Mouse (Mus musculus): ENCODE results near the gene Iqcf1.

Iqcf1 gene

DNA sequence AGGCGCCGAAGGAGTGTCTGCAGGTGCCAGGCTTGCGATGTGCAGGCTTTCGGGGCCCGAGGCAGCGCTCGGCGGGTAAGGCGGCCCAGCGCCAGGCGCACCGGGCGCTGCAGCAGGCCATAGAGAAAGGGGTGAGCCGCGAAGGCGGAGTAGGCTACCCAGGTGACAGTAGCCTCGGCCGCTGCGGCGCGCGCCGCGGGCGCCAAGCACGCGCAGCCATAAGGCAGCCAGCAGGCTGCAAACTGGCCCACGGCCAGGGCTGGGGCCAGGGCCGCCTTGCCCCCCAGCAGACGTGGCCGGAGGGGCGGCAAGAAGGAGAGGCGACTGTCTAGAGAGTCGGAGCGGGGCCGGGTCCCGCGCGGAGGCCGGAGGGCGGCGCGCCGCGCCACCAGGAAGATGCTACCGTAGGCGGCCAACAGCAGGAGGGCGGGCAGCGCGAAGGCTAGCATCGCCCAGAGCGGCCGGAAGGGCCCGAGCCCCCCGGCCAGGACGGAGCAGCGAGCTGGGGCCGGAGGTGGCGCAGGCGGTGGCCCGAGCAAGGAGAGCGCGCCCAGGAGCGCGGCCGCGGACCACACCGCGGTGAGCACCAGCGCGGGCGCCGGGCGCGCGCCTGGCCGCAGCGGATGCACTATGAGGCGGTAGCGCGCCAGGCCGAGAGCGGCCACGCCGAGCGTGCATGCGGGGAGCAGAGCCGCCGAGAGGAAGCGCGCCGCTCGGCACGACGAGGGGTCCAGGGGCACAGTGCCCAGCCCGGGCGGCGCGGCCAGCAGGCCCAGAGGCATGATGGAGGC is 34.8 kb upstream of the Iqcf1 start:
- in situ Hi-C loops (cut with MboI, MseI): no loop called here

DNA sequence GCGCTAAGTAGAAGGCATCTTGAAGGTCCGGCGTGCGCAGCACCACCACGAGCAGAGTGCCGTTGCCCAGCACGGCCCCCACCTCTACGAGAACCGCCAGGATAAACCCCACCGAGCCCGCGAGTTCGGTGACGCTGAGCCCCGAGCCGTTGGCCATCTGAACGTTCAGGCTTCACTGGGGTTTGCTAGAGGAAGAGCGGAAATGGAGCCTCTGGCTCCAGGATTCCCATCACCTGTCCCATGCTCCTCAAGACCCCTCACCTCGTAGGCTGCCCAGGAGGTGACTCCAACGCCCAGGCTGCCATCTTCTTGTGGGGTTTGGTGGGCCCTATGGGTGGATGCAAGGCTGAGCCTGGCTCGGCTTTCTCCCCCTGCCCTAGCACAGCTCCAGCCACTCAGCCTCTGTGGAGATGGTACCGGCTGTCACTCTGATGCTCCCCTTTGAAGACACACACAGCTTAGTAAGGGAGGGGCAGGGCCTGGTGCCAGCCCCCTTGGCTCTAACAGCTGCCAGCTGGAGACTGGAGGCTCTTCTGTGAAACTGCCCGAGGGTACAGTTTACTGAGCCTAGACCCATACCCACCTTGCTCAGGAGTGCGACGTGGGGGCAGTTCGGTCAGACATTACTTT is 34.1 kb upstream of the Iqcf1 start, which contains the start of gene Gpr62:
TSS of gene Gpr62 (minus strand) at position 368 of the 630 bp plus-strand sequence.
- in situ Hi-C loops (cut with MboI, MseI): no loop called here

DNA sequence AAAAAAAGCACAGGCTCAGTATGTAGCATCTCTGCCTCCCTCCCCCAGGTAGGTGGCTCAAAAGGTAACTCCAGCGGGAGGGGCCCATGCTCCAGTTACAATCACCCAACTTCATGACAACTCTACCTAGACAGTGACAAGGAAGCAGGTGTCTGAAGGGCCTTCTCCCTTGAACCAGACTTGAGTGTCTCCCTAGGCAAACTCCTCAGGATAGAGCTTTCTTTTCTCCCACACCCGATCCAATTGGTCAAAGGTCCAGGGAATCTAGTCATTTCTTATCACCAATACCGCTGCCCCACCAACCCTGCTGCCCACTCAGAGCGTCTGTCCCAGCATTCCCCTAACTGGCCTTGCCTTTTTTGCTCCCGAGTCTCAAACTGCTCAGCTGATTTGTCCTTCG is 33.0 kb upstream of the Iqcf1 start:
- in situ Hi-C loops (cut with MboI, MseI): no loop called here

DNA sequence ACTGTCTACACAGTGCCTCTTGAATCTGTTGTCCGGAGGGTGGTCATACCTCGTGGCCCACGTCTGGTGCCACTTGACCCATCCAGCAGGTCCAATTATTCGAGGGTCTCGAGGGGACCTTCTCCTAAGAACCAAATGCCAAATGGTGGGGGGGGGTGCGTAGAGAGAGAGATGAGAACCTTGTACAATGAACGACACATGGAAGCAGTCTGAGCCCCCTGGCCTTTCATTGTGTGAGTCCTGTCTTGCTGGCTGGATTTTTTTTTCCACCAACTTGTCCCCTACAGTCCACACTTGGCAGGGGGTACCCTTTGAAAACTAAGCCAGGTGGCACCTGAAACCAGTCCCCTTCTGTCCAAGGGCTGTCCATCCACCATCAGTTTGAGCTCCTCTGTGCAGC is 32.0 kb upstream of the Iqcf1 start:
- in situ Hi-C loops (cut with MboI, MseI): no loop called here

DNA sequence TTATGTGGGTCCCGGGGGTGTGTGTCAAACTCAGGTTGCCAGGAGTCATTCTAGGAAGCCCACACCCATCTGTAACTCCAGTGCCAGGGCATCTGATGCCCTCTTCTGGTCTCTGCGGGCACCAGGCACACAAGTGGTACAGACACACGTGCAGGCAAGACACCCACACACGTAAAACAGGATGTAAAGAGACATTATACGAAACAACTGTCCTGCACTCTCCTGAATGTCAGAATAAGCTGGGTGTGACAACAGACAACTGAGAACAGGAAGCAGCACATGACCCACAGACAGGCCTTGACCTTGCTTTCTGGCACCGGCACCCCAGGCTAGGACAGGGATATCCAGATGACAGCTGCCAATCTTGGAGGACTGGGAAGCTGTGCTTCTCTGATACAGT is 30.4 kb upstream of the Iqcf1 start:
- in situ Hi-C loops (cut with MboI, MseI): no loop called here

DNA sequence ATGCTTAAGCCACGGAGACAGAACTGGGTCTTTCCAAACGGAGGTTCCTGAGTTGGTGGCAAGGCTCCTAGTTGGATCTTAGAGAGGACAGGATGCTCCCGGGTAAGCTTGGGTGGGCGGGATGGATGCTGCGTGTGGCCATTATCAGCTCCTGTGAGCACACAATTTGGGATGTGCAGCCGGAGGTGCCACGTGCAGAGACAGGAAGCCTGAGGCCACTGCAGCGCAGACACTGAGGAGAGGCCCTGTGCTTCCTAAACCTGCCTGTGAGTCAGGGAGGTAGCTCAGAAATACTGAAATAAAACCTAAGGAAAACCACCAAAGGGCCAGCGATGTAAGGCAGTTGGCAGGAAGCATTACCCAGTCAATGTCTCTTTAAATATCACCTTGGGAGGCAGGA is 30.0 kb upstream of the Iqcf1 start:
- in situ Hi-C loops (cut with MboI, MseI): no loop called here

DNA sequence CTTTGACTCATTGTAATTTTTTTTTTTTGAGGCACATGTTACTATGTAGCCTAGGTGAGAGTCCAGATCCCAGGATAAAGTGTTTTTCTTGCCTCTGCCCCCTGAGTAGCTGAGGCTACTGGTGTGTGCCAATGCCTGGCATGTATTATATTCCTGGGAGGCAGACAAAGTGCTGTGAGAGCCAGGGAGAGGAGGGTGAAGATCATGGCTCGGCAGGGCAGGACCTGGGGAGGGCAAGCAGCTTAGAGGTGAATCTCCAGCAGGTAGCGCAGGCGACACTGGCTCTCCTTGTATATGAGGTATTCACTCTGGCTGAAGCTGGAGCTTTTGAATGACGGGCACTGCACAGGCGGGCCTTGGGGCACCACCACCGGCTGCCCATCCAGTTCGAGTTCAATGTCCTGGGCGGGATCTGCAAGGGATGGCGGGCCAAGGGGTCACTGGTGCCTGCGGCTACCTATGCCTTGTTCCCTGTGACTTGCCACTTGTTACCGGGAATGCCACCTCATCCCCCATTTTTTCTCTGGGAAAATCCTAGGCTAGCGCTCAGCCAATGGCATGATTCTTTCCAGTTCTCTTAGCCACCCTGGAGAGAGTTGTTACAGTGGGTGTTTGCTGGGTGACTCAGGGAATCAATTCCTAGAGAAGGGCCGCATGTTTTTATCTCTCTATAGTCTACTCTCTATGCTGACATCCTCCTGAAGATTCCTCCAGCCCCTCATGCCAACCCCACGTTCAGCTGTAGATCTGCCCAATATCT is 28.6 kb upstream of the Iqcf1 start:
- in situ Hi-C loops (cut with MboI, MseI): no loop called here

DNA sequence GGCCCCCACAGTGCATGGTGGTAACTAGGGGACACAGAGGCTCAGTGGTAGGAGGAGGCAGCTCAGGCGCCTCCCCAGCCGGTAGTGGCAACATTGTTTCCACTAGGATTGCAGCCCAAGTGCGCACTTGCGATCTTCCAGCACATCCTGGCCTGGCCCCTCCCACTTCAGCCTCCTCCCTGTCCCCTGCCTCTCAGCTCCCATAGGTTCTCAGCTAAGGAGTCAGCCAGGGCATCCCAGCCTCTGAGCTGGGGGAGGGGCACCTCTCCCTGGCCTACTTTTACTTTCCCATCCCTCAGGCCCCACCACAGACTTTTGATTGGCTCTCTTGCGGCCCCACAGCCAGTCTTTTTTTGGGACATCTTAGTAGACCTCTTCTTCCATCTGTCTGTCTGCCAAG is 27.9 kb upstream of the Iqcf1 start:
- in situ Hi-C loops (cut with MboI, MseI): no loop called here

DNA sequence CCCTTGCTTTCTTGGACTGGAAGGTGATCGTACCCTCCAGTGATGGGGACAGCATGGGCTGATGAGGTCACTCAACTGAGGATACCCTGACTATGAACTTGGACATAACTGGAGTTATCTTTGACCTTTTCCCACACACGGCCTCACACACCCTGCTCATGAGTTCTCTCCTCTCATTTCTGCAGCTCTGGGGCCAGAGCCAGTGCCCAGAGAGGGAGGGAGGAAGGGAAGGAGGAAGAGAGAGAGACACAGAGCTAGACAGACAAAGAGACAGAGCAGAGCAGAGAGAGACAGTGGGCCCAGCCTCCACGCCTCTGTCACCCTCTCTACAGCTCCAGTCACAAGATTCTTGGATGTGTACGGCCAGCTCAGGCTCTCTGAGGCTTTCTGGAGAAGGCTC is 27.4 kb upstream of the Iqcf1 start:
- in situ Hi-C loops (cut with MboI, MseI): no loop called here

DNA sequence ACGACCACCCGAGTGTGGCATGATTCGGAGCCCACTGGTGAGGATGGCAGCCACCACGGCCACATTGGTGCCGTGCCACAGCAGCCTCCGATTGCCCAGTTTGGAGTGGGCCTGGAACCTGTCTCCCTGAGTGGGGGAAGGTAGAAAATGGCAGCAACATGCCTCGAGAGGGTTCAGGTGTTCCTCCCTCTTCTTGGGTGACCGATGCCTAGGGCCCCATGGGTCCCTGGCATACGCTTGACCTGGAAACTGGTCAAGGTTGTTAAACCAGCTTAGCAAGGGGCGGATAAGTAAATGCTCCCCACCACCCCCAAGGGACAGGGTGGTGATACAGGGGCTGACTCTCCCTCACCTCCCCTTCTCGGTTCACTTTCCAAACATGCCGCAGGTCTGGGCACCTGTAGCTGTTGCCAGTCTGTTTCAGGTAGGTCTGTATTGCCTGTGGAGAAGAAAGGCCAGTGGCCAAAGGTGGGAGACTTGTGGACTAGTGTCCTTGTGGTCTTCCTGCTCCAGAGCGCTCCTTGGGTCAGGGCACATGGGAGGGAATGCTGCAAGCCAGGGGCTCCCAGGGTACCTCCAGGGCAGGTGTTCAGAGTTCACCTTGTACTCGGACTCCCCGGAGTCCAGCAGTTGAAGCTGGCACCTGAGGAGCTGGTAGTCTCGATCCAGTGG is 26.6 kb upstream of the Iqcf1 start:
- in situ Hi-C loops (cut with MboI, MseI): no loop called here

DNA sequence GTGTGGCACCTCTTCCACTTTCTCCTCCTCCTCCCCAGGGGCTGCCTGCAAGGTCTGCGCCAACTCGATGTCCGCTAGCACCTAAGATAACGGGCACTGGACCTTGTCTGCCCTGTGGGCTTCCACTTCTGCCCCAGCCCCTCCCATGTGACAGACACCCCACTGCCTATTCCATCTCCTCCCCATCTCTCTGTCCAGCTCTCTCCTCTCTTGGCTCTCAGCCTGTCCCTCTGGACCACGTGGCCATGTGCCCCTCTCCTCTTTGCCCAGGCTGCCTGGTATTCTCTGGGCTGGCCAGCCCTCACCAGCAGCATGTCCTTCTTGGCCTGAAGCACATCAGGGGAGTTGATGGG is 26.0 kb upstream of the Iqcf1 start:
- in situ Hi-C loops (cut with MboI, MseI): no loop called here

DNA sequence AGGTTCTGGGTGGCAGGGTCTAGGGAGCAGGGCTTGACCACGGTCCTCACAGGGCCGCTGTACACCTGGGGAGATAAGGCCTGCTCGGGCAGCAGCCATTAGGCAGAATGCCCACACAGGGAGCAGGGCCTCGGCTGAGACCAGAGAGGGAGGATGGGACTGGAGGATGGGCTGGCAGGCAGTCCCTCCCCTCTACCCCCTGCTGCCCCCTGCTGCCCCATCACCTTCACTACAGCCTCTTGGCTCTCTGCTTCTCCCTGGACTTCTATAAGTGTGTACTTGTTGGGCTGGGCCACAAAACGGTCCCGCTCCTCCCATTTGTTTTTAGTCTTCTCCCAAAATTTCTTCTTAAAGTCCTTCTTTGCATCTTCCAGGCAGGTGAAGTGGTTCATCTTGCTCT is 25.3 kb upstream of the Iqcf1 start:
- in situ Hi-C loops (cut with MboI, MseI): no loop called here

DNA sequence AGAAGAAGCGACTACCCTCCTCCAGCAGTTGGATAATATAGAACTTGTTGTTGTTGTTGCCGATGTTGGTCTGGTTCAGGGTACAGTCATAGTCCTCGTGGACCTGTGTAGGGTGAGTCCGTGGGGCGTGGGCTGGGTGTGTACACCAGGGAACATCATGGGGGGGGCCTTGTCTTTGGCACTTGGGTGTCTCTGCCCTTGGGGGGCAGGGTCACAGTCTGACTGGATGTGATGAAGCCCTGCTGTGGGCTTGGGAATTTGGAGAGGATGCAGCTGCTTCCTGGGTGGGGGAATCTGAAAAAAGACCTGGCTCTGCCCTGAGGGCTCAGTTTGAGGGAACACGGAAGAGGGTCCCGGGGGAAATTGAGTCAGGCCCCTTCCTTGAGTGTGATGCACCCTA is 24.7 kb upstream of the Iqcf1 start:
- in situ Hi-C loops (cut with MboI, MseI): no loop called here

DNA sequence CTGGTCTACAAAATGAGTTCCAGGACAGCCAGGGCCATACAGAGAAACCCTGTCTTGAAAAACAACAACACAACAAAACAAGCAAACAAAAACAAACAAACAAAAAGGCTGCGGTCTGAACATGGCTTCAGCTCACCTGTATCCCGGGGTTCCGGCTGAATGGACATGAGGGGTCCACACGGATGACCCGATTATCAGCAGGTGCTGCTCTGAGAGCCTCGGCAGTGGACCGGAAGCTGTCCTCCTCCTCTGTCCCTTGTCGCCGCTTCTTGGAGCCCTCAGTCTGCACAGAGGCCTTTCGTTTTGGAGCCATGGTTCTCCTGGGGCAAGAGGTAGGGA is 24.1 kb upstream of the Iqcf1 start, which contains the start of gene Rrp9:
TSS of gene Rrp9 (plus strand) at position 301 of the 339 bp plus-strand sequence.
- in situ Hi-C loops (cut with MboI, MseI): no loop called here

DNA sequence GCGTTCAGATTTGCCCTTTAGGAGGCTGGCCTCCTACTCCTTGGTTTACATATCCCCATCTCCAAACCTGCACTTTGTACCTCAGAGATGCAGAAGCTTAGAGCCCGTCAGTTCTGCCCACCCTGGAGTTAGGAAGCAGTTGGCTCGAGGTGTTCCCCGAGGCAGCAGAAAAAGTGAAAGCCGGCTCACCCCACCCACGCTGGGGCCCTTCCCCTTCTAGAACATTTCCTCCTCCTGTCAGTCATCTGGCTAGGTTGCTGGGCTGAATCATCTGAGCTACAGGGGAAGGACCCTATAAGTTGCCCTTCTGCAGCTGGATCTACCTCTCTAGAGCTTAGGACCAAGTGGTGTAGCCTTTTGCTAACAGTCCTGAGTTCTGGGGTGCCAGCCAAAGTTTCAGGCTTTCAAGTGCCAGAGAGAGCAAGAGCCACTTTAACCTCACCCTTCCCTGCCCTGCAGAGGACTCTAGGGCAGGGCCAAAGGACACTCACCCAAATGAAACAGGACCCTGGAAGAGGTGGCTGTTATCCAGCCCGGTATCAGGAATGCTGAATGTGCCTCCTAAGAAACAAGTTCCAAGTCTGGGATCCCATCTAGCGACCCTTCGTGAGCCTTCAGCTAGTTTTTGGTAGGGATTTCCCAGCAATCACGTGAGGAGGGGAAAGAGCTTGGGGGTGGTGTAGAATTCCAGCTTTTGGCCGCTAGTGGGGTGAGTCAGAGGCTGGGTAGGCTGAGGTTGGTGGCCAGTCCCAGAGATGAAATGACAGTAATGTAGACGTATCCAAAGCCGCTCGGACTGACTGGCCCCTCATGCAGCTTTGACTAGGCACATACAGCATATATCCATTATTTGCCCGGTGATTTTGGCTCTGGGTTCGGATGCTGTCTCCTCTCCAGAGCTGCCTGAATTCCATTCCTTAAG is 23.5 kb upstream of the Iqcf1 start:
- in situ Hi-C loops (cut with MboI, MseI): no loop called here

DNA sequence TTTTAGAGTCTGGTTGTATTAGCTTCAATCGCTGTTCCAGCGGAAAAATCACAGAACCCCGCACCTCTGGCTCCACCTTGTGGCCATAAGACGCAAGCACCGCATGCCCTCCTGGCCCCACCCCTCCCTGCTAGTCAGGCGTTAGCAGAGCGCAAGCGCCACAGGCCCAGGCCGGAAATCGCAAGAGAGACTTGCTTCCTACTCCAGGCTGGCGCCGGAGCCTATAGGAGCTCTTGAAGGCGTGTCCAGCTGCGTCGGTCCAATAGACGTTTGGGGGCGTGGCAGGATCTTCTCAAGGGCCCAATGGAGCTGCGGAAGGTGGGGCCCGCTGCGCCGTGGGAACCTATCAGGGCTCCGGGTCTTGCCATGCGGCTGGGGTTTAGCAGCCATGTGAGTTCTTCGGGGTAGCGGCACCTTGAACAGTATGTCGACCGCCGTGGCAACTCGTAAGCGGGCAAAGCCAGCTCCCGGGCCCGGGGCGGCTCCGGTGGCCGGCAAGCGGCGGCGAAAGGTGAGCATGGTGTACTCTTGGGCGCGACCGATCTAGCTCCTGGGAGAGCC is 22.8 kb upstream of the Iqcf1 start, which contains the start of gene Parp3:
TSS of gene Parp3 (minus strand) at position 26 of the 561 bp plus-strand sequence.
- in situ Hi-C loops (cut with MboI, MseI): no loop called here

DNA sequence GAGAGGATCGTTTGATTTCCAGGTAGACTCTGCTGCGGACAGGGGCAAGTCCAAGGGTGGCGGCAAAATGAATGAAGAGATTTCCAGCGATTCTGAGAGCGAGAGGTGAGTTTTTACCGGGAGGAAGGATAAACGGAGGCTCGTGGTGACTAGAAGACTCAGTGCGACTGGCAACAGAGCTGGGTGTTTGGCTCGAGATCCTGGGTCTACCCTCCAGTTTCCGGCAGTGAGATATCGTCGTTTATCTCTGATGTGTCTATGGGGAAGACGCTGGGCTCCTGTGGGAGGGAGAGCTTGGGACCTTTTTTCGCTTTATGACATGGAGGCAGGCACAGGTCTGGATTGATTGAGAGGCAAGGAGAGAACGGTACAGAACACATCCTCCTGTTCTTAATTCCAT is 22.1 kb upstream of the Iqcf1 start:
- in situ Hi-C loops (cut with MboI, MseI): no loop called here

DNA sequence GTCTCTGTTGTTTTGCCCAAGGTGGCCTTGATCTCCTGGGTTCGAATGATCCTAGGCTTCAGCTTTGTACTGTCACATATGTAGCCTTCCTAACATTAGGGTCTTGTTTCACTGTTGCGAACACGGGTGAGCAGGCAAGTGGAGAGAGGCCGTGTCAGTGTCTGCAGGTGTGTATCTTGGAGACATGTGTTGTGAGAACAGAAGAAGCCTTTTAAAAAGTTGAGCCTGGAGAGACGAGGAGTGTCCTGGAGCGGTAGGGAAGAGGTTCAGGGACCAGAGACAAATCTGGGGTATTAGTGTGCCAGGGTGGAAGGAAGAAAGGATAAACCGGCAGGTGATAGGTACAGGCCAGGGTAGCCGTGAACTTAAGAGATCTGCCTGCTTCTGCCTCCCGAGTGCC is 21.7 kb upstream of the Iqcf1 start:
- in situ Hi-C loops (cut with MboI, MseI): no loop called here

DNA sequence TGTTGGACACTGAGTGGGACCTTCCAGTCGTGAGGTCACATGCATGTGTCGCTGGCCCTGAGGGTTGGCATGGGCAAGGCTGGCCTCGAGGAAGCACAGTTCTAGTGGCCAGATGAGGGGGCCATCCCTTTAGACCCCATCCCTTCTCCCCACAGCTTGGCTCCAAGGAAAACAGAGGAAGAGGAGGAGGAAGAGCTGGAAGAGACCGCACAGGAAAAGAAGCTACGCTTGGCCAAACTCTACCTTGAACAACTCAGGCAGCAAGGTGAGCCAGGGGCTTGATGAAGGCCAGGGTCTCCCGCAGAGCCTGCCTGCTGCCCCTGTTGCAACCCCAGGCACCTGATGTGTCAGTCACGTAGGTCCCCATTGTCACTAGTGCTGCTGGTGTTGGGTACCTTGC is 19.2 kb upstream of the Iqcf1 start:
- in situ Hi-C loops (cut with MboI, MseI): no loop called here

DNA sequence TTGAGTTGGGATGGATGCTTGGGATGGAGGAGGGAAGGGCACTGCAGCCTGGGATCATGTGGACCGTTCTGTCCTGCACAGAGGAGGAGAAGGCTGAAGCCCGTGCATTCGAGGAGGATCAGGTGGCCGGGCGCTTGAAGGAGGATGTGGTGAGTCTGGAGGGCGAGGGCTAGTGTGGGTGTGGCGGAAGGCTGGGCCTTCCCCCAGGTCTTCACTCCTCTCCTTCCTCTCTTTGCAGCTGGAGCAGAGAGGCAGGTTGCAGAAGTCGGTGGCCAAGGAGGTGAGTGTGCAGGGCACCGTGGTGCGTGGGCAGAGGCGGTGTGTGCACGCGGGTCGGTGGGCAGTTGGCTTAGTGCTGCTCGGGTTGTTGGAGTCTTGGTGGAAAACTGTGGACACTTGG is 18.7 kb upstream of the Iqcf1 start:
- in situ Hi-C loops (cut with MboI, MseI): no loop called here

DNA sequence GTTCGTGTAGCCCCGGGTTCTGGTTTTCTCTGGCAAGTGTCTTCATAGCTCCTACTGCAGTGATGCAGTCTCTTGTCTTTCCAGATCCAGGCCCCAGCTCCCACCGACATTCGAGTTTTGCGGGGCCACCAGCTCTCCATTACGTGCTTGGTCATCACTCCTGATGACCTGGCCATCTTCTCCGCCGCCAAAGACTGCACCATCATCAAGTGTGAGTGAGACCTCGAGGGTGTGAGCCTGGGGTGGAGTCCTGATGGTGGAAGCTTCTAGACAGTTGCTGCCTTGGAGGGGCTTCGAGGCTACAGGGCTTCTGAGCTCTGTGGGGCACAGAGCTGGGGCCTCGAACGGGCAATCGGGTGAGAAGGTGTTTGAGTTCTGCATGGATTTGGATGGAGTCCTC is 18.1 kb upstream of the Iqcf1 start:
- in situ Hi-C loops (cut with MboI, MseI): no loop called here
